Mouse (Mus musculus) frontal cortex, adult 2 months (tissue): ENCODE data around the gene Klhl29. TPM values are rescaled to one million over a fixed set of nuclear protein-coding genes. Genes with fewer than 3 reads are reported as not detected.

Experiments
- DNase-seq, 2 experiments: peaks; one replicate each; pipeline ENCODE4 v3.0.0; 2022; ENCODE audit warnings: low spot score in 1 of 2; ENCODE audit errors: extremely low spot score in 1 of 2
- polyA plus RNA-seq: library from polyadenylated mRNA; depleted of rRNA; stranded (reverse); fragments of >200 nt; gene quantifications from 2 replicates; pipeline ENCODE4 v1.2.3, GENCODE M21; 2012

Klhl29 gene
- polyA plus RNA-seq, 1 experiment: 31.4 TPM

GRCm38 (mm10) chr12:5303912-5304311, 71.6 kb downstream of the Klhl29 start:
- DNase-seq: no peak

DNA sequence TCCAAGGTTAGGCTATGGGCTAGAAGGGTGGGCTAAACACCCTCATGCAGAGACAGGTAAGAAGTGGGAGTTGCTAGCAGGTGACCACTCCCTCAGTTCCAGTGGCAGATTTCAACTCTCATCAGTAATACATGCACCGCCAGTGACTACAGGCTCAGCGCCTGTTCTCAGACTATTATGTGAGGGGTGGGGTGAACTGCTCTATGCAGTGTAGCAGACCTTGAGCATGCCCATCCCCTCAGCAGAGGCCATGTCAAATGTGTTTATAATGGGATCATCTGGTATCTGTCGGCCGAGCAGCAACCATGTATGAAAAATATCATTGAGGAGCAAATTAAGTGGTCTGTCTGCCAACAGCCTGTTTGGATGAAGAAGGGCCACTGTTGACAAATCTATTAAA, 72.4 kb downstream of the Klhl29 start:
- no peak for DNase-seq

GRCm38 (mm10) chr12:5301841-5302240, 73.6 kb downstream of the Klhl29 start:
- peak in 1 of 2 experiments; percentile 58 for DNase-seq

- DNase-seq: no peak
These were observed 79.1 kb downstream of the Klhl29 start for GRCm38 (mm10) chr12:5296422-5296821.

DNA sequence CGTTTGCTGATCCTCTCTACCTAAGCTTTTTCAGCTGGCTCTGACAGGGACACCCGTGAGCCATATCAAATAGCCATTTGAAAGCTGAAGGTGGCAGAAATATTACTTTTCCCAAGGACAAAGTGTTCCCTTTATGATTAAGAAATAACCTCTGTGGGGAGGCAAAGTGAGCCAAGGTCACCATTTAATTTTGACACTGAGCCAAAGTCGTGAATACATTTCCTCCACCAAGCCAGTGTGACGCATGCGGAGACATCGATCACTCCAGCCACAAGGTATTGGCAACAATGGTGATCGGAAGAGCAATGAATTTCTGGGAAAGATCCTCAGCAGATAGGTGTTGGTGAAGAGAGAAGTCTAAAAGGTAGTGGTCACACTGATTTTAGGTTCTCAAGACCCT, 83.2 kb downstream of the Klhl29 start:
- no peak for DNase-seq

DNA sequence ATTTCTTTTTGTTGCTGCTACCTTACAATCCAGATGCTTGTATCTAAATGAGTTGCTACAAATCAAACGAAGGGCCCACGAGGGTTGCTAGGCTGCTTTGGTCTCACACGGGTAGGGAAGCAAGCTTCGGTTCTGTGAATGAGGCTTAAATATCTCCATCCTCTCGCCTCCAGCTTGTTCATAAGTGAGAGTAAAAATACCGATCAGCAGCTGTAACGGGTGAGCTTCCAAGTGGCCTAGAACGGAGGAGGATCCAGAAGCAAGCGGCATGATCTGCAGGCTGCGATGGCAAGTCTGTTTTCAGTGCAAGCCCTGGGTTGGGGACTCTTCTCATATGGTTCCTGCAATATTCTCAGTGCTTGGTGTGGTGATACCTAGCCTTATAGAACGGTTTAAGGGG, 89.9 kb downstream of the Klhl29 start:
- DNase-seq: peak; percentile 28 to 65

DNA sequence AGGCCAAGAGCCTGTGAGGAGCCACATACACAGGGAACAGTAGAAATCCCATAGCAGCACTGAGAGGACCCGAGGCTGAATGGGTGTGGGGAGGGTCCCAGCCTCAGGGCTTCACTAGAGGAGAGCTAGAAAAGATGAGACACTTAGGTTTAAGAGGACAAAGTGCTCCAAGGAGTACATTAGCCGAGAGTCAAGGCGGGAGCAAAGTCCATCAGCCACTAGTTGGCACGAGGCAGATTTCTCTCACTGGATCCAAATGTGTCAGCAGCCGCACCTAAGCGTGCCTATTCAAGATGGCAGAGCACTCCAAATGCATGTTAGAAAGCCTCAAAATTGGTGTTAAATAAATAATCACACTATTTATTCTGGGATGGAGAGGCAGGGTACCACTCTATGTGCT, 90.5 kb downstream of the Klhl29 start:
- no peak for DNase-seq

- no peak for DNase-seq
These were observed 91.8 kb downstream of the Klhl29 start for GRCm38 (mm10) chr12:5283654-5284053.

DNA sequence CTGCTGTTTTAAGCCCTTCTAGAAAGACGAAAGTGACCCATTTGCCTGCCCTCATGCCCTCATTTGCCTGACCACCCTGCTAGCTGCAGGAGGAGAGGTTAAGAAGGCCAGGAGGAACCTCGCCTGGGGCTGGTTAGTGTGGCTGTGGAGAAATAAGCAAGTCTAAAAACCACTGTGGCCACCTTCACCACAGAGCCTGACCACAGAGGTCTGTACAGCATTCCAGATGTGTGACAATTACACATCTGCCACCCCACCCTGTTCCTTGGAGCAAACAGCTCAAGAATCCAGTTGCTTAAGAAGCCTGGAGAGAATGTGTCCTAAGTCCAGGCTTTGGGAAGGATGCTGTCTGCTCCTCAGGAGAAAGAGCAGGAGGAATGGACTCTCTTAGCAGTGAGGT, 92.9 kb downstream of the Klhl29 start:
- no peak for DNase-seq

DNA sequence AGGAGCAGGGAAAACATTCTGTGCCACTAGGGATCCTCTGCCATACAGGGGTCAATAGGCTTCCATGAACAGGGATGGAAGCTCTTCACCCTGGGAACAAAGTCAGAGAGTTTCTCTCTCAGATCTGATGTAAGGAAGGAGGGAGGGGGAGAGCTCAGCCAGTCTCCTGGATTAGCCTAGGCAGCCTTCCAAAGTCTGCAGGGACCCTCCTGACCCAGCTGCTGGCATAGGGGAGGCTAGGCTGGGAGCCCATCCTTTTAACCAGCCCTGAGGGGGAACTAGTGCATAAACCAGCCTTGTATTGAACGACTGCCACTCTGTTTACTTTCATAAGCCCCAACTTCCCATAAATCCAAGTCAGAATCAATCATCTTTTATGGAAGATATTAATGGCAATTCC, 95.6 kb downstream of the Klhl29 start:
- no peak for DNase-seq

DNA sequence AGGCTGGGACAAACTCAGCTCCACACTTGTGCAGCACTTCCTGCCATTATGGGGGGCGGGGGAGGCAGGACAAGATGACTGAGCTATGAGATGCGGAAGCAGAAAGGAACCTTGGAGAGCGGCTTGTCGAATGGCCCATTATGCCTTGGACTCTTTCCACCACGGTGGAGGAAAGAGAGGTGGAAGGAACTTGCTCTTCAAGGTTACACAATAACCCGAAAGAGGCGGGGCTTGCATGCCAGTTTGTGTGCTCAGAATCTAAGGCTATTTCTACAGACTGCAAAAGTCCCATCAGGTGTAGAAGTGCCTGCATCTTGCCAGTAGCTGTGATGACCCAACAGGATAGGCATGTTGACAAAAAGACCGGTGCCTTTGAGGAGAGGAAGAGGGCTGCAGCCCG, 98.5 kb downstream of the Klhl29 start:
- DNase-seq: no peak

- no peak for DNase-seq
These were observed 100.0 kb downstream of the Klhl29 start for GRCm38 (mm10) chr12:5275507-5275936.

- peak; percentile 53 to 63 for DNase-seq
These were observed 101.0 kb downstream of the Klhl29 start for GRCm38 (mm10) chr12:5274519-5274944.

DNA sequence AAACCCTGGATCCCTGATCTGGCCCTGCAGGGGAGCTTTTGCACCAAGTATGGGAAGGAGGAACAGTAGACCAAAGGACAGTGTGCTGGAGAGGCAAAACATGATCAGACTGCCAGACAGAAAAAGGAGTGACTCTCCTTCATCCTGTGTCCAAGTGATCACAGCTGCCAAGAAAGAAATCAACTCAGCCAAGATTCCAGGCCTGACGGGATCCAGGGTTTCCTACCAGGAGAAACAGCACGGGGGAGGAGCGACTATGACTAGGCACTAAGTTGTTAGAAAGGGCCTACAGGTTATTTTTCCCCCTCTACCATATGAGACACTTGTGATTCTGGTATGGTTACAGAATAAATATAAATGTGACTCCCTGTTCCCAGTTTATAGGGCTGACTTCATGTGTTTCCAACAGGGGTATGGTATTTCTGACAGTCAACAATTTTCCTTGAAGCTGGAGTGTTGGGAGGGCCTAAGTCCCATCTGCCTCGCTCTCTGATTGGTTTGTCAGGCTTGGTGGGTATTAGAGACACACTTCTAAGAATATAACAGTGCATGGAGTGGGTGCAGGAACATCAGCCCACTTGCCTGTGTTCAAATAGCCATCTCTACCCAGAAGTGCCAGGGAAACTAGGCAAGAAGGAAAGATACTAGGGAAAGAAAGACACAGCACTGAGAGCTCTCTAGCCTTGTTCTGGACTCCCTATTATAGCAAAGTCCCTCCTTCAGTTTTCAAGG, 102.0 kb downstream of the Klhl29 start:
- peak; percentile 59 to 64 for DNase-seq

DNA sequence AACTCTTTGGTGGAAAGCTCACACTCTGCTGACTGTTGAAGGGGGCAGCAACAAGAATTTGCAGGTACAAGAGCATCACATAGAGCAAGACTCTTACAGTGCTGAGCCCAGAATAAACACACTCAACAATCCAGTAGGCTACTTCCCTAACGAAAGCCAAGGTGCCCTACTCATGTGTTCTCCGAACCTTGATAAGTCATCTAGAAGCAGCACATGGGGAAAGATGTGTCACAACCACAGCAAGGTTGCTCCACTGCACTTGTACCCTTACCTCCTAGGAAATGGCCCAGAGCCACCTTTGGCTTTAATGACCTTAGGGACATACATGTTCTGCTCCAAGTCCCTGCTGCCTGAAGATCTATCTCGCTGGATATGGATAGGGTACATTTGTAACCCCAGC, 105.0 kb downstream of the Klhl29 start:
- no peak for DNase-seq

DNA sequence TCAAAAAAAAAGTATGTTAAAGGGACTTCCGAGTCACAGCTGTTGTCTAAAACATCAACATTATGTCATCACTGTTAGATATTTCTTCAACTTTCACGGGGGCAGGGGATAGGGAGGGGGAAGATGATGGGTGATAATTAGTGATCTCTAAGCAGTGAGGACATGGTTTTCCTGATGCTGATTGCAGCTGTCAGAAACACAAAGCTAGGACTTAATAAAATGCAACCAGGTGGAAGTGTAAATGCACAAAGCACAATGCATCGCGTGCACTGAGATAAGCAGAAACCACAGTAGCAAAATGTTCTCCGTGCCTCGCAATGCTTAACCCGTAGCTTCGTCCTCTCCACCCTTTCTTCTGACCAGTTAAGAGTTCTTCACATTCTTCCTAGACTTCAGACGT, 105.5 kb downstream of the Klhl29 start:
- no peak for DNase-seq

DNA sequence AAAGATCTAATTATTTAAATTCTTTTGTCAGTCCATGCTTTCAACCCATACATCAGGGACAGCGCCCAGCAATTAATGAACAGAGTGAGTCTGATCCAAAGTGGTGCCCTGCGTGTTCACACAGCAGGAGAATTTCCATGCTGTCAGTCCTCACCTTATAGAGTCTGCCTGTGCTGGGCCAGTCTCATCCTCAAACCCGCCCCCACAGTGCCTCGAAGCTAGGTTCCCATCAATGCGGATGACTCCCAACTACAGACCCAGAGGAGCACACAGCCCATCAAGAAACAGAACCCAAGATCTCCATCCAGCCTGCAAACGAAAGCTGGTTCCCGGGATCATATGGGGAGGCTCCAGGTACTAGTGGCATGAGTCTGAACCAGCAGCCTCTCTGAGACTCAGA, 106.4 kb downstream of the Klhl29 start:
- no peak for DNase-seq

DNA sequence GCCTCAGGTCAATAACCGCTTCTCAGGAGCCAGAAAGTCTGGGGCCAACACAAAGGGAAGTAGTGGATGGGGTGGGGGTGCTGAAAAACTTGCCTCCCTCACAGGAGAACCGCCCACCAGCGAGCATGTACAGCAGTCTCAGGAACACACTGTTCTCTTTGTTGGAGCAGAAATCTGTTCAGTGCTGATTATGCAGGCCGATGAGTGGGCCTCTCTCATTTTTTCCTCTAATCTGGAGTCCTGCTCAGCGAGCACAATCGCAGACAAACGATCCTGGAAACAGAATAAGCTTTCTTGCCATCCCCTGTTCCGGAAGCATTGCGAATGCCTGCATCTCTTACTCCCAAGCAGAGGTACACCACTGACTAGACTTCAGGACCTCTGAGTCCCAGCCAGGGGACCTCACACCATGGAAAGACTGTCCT, 107.3 kb downstream of the Klhl29 start:
- DNase-seq: peak; percentile 89

GRCm38 (mm10) chr12:5267271-5268187, 108.0 kb downstream of the Klhl29 start:
- DNase-seq: no peak

- DNase-seq: no peak
These were observed 108.7 kb downstream of the Klhl29 start for GRCm38 (mm10) chr12:5266773-5267172.

- no peak for DNase-seq
These were observed 114.0 kb downstream of the Klhl29 start for GRCm38 (mm10) chr12:5261476-5261875.

DNA sequence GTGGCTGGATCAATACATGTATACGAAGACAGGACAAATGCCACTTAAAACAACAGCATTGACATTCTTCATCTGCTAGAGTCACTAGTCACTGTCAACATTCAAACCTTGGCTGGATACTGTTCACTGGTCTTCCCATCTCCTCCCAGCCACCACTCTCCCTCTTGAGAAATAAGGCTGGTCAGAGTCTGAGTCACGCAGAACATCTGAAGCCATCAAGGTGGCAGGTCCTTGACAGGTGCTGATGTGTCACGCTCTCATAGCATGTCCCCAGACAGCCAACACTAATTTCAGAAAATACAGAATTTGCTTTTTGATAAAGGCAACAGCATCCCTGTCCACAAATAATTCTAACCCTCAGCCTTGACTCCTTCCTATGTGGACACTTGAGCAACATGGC, 116.7 kb downstream of the Klhl29 start:
- DNase-seq: no peak
